Mouse (Mus musculus) neural tube, embryonic 12.5 days (tissue): Measurements from ENCODE around the gene Olfr1469. TPM values are rescaled to one million over a fixed set of nuclear protein-coding genes. Genes with fewer than 3 reads are reported as not detected.
"Not testable (repeated sequence)": the region's sequence is repeated elsewhere in the genome, so short reads cannot be mapped to it uniquely, and the experiment has no call there.

Experiments
- ATAC-seq: fragments of 200-750 bp; cut with Nextera tagmentation; 2 replicates; pipeline ENCODE4 v1.8.0; 2017; ENCODE audit warnings: low read depth, mild to moderate bottlenecking, moderate TSS enrichment, moderate library complexity; ENCODE audit not compliant: low FRiP score
- H3K27ac ChIP-seq: fragments of 300-500 bp; sonication (generic); 2 replicates; pipeline ENCODE4 v1.5.1; 2016
- H3K27me3 ChIP-seq: fragments of 300-500 bp; sonication (generic); replicated peaks from 2 replicates; pipeline ENCODE4 v1.6.1; 2016; ENCODE audit warnings: mild to moderate bottlenecking
- H3K36me3 ChIP-seq: fragments of 300-500 bp; sonication (generic); 2 replicates; pipeline ENCODE4 v1.6.1; 2016; ENCODE audit warnings: mild to moderate bottlenecking
- H3K4me1 ChIP-seq: fragments of 300-500 bp; sonication (generic); 2 replicates; pipeline ENCODE4 v1.6.1; 2016
- H3K4me2 ChIP-seq: fragments of 300-500 bp; sonication (generic); replicated peaks from 2 replicates; pipeline ENCODE4 v1.6.1; 2016; ENCODE audit warnings: mild to moderate bottlenecking
- H3K4me3 ChIP-seq: fragments of 300-500 bp; sonication (generic); 2 replicates; pipeline ENCODE4 v1.5.1; 2016
- H3K9ac ChIP-seq: fragments of 300-500 bp; sonication (generic); 2 replicates; pipeline ENCODE4 v1.6.1; 2016; ENCODE audit warnings: mild to moderate bottlenecking
- H3K9me3 ChIP-seq: fragments of 300-500 bp; sonication (generic); 2 replicates; pipeline ENCODE4 v1.6.1; 2016; ENCODE audit warnings: mild to moderate bottlenecking
- WGBS: fragments of 180-500 bp; shearing (Covaris S2); methylation state at CpG from one replicate; pipeline ENCODE4 v1.1.7; 2016; 5-methylcytosine and 5-hydroxymethylcytosine counted together
- polyA plus RNA-seq: library from polyadenylated mRNA; unstranded; fragments of >200 nt; fragmentation: Nextera tagmentation; extraction: Ambion mirVana; gene quantifications from 2 replicates; pipeline ENCODE4 v1.2.1, GENCODE M21; 2016

The Olfr1469 gene
- polyA plus RNA-seq: not detected in 2 replicates

- H3K4me1 ChIP-seq: no peaks in the 10 kb centered on the region
- no peaks in the 10 kb centered on the region for H3K27me3 ChIP-seq
- whole genome bisulfite sequencing: 70% methylated on average over 2 of the region's 2 CpGs
- no peak within 1 kb of the TSS for H3K9ac ChIP-seq
- H3K27ac ChIP-seq: no peak within 1 kb of the TSS
- no peak within 1 kb of the TSS for H3K4me2 ChIP-seq
- H3K4me3 ChIP-seq: no peak within 1 kb of the TSS
- no peaks in the 10 kb centered on the region for H3K36me3 ChIP-seq
- no peak for ATAC-seq
- peaks cover 9% of the 10 kb centered on the region for H3K9me3 ChIP-seq
These were observed at the start of gene Olfr1469 for GRCm38 (mm10) chr19:13407549-13407948. Gene Olfr1469, plus strand, starts transcription at chr19:13407849.

- no peak for ATAC-seq
- H3K27ac ChIP-seq: no peak within 1 kb of the TSS
- H3K4me3 ChIP-seq: no peak within 1 kb of the TSS
- 76% methylated on average over 2 of the region's 2 CpGs for WGBS
- H3K9me3 ChIP-seq: peaks cover 8% of the 10 kb centered on the region
- no peaks in the 10 kb centered on the region for H3K4me1 ChIP-seq
- H3K36me3 ChIP-seq: no peaks in the 10 kb centered on the region
- H3K4me2 ChIP-seq: no peak within 1 kb of the TSS
- no peaks in the 10 kb centered on the region for H3K27me3 ChIP-seq
- no peak within 1 kb of the TSS for H3K9ac ChIP-seq
These were observed 45.7 kb upstream of the Olfr1469 start, which contains the start of gene Olfr1467 for GRCm38 (mm10) chr19:13361936-13362335. Gene Olfr1467, plus strand, starts transcription at chr19:13362236.

DNA sequence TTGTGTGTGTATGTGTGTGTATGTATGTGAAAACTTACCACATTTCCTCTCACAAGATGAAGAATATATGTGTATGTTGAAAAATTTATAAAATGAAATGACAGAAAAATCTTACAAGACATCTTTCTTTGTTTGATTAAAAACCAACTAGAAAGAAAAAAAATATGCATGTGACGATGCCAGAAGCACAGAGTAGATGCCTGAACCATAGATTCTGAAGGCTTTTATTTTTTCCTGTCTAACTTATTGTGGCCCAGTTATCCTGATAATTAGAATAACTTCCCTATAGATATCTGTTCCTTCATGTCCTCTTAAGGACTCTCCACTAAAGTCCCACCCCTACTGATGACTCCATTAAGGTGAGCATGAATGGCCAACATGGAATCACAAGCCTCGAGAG is 35.5 kb downstream of the Olfr1469 start, which contains the start of gene Olfr1471:
Gene Olfr1471 (plus strand): TSS at position 301 of the 400 bp plus-strand sequence.
- H3K9ac ChIP-seq, H3K4me1 ChIP-seq, H3K36me3 ChIP-seq, H3K27ac ChIP-seq, H3K4me2 ChIP-seq, ATAC-seq, H3K27me3 ChIP-seq, H3K4me3 ChIP-seq: not testable (repeated sequence)
- WGBS: 81% methylated on average over 2 of the region's 2 CpGs
- peaks cover 11% of the 10 kb centered on the region for H3K9me3 ChIP-seq

DNA sequence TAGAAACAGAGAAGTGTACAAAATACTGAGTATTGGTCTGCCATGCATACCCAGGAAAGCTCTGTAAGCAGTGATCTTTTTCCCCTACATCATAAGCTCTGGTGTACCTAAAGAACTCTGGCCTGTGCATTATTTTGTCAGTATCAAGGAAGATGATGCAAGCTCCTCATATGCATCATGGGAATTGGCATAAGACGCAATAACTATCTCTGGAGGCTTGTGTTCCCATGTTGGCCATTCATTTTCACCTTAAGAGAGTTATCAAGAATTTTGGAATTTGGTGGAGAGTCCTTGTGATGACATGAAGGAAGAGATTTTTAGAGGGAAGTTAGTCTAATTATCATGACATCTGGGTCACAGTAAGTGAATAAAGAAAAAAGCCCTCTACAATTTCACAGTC is 48.3 kb downstream of the Olfr1469 start, which contains the start of gene Olfr1472:
Gene Olfr1472 (minus strand): TSS at position 101 of the 400 bp plus-strand sequence.
- no peak within 1 kb of the TSS for H3K9ac ChIP-seq
- ATAC-seq: no peak
- peaks cover 6% of the 10 kb centered on the region; the same call in 1 of the 2 replicates for H3K9me3 ChIP-seq
- no peak within 1 kb of the TSS for H3K4me3 ChIP-seq
- WGBS: 77% methylated on average over 1 of the region's 1 CpGs
- no peak within 1 kb of the TSS for H3K4me2 ChIP-seq
- no peaks in the 10 kb centered on the region for H3K4me1 ChIP-seq
- no peaks in the 10 kb centered on the region for H3K36me3 ChIP-seq
- no peaks in the 10 kb centered on the region for H3K27me3 ChIP-seq
- H3K27ac ChIP-seq: no peak within 1 kb of the TSS

Other genes with a start within 250 kb of the Olfr1469 start
- not detected in 2 replicates for gene Olfr1461, start 244.8 kb upstream of the Olfr1469 start, polyA plus RNA-seq
- gene Olfr1462, start 222.1 kb upstream of the Olfr1469 start, polyA plus RNA-seq: not detected in 2 replicates
- not detected in 2 replicates for gene Olfr1463, start 176.5 kb upstream of the Olfr1469 start, polyA plus RNA-seq
- gene Olfr1465, start 92.3 kb upstream of the Olfr1469 start, polyA plus RNA-seq: not detected in 2 replicates
- gene Olfr1466, start 69.0 kb upstream of the Olfr1469 start, polyA plus RNA-seq: not detected in 2 replicates
- gene Olfr1467, start 45.6 kb upstream of the Olfr1469 start, polyA plus RNA-seq: not detected in 2 replicates
- not detected in 2 replicates for gene Olfr1471, start 35.6 kb downstream of the Olfr1469 start, polyA plus RNA-seq
- gene Olfr1472, start 48.2 kb downstream of the Olfr1469 start, polyA plus RNA-seq: not detected in 2 replicates
- gene Olfr1474, start 61.7 kb downstream of the Olfr1469 start, polyA plus RNA-seq: not detected in 2 replicates
- not detected in 2 replicates for gene Olfr1475, start 72.3 kb downstream of the Olfr1469 start, polyA plus RNA-seq
- not detected in 2 replicates for gene Olfr1477, start 92.7 kb downstream of the Olfr1469 start, polyA plus RNA-seq
- not detected in 2 replicates for gene Olfr1480, start 120.1 kb downstream of the Olfr1469 start, polyA plus RNA-seq
- not detected in 2 replicates for gene Olfr1484, start 175.7 kb downstream of the Olfr1469 start, polyA plus RNA-seq
- gene Olfr1487, start 209.5 kb downstream of the Olfr1469 start, polyA plus RNA-seq: not detected in 2 replicates
- not detected in 2 replicates for gene Olfr1489, start 223.8 kb downstream of the Olfr1469 start, polyA plus RNA-seq
- not detected in 2 replicates for gene Olfr1490, start 243.2 kb downstream of the Olfr1469 start, polyA plus RNA-seq